Mouse (Mus musculus): ENCODE measurements around the gene Golm1. TPM values are rescaled to one million over a fixed set of nuclear protein-coding genes. Genes with fewer than 3 reads are reported as not detected.
A peak's percentile ranks its signal among the peaks of the same experiment; 100 is the strongest.

The Golm1 gene
- polyA plus RNA-seq, 2 experiments: 27.8 to 43.2 TPM

DNA sequence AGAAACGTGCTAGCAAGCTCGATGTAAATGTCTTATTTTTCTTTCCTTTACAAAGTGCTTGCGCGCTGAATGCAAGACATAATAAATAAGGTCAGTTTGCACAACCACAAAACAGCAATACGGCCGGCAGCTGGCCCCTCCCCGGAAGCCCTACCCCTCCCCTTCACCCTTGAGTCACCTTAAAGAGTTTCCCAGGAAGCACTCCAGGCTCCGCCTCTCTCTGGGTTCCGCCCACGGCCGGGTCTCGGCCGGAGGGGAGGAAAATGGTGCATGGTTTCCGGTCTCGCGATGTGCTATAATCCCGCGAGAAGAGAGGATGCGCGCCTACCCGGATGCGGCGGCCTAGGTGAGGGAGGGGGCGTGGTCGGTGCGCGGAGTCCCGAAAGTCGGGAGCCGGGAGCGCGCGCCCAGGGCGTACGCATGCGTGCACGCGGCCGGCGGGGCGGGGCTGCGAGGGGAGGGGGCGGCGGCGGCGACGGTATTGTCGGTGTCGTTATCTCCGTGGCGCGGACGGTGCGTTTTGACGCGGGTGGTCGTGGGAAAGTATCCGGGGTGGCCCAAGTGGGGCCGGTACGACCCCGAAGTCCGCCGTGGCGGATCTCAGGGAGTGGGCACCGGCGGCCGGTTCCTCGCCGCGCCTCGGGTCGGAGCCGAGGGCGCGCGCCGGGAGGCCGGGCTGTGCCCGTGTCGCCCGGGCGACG lies 90.5 kb downstream of the Golm1 start, which contains the start of the genes Agtpbp1 and Naa35:
Gene Agtpbp1 (minus strand): TSS at position 281 of the 701 bp plus-strand sequence.
Gene Naa35 (plus strand): TSS at position 313 of the 701 bp plus-strand sequence.
- Histone ChIP-seq H3K4me1 (ENCODE audit: control insufficient read depth, insufficient read depth, low read length) (peaks cover 19% of the 10 kb centered on the region; the same call in 1 of the 2 replicates), H3K9ac (ENCODE audit: low read depth, low read length, severe bottlenecking) (peak within 1 kb of the TSS; percentile 86), H3K9me3 (ENCODE audit: control insufficient read depth, low read length) (no peaks in the 10 kb centered on the region), H3K4me2 (replicated peaks; ENCODE audit: low read depth, low read length, severe bottlenecking) (peak within 1 kb of the TSS; percentile 88), H3K27me3 (ENCODE audit: control insufficient read depth, insufficient read depth, low read length) (no peaks in the 10 kb centered on the region), H3K27ac (replicated peaks; ENCODE audit: low read depth, low read length) (peak within 1 kb of the TSS; percentile 70), H3K4me3 (replicated peaks; ENCODE audit: low read length) (peak within 1 kb of the TSS; percentile 96), H3K36me3 (ENCODE audit: control insufficient read depth, insufficient read depth, low read length) (peaks cover 15% of the 10 kb centered on the region)
- ATAC-seq (ENCODE audit: low FRiP score, low read depth): peak; percentile 97
- TF ChIP-seq POLR2A (IDR thresholded peaks at IDR 0.05; ENCODE audit: borderline replicate concordance, extremely low read depth, insufficient read depth, insufficient read length): 0 out of 2 replicates have a peak, but pooled peaks have one; percentile 24
- WGBS: under 1% methylated on average over 65 of the region's 83 CpGs
- DNase-seq (ENCODE audit: low spot score): peak; percentile 96

Other genes starting within 250 kb of the Golm1 start
- gene Agtpbp1, start 90.6 kb downstream of the Golm1 start, polyA plus RNA-seq (2012; rRNA removed): 13.7 and 13.9 TPM in 2 replicates
- gene Agtpbp1, start 90.6 kb downstream of the Golm1 start, polyA plus RNA-seq (2014; fragmentation: Nextera tagmentation; extraction: Ambion mirVana): 16.5 and 16.8 TPM in 2 replicates
- 68.5 and 78.2 TPM in 2 replicates for gene Naa35, start 90.6 kb downstream of the Golm1 start, polyA plus RNA-seq (2012; rRNA removed)
- 88.8 and 91.6 TPM in 2 replicates for gene Naa35, start 90.6 kb downstream of the Golm1 start, polyA plus RNA-seq (2014; fragmentation: Nextera tagmentation; extraction: Ambion mirVana)
- 0.12 TPM in 1 of 2 replicates, not detected in the other for gene 4921517D22Rik, start 18.3 kb upstream of the Golm1 start, polyA plus RNA-seq (2012; rRNA removed)
- gene 4921517D22Rik, start 18.3 kb upstream of the Golm1 start, polyA plus RNA-seq (2014; fragmentation: Nextera tagmentation; extraction: Ambion mirVana): not detected in 2 replicates
- gene Spata31d1a, start 34.5 kb upstream of the Golm1 start, polyA plus RNA-seq (2012; rRNA removed): 0.01 TPM in 2 replicates
- gene Spata31d1a, start 34.5 kb upstream of the Golm1 start, polyA plus RNA-seq (2014; fragmentation: Nextera tagmentation; extraction: Ambion mirVana): 0.06 TPM in 1 of 2 replicates, not detected in the other
- 0.04 TPM in 2 replicates for gene Spata31d1b, start 36.5 kb upstream of the Golm1 start, polyA plus RNA-seq (2012; rRNA removed)
- 0.08 TPM in 1 of 2 replicates, not detected in the other for gene Spata31d1b, start 36.5 kb upstream of the Golm1 start, polyA plus RNA-seq (2014; fragmentation: Nextera tagmentation; extraction: Ambion mirVana)
- 0.03 TPM in 2 replicates for gene Spata31d1d, start 55.9 kb upstream of the Golm1 start, polyA plus RNA-seq (2012; rRNA removed)
- not detected in 2 replicates for gene Spata31d1d, start 55.9 kb upstream of the Golm1 start, polyA plus RNA-seq (2014; fragmentation: Nextera tagmentation; extraction: Ambion mirVana)
- 0.05 TPM in 1 of 2 replicates, not detected in the other for gene 1700014D04Rik, start 70.9 kb upstream of the Golm1 start, polyA plus RNA-seq (2012; rRNA removed)
- gene 1700014D04Rik, start 70.9 kb upstream of the Golm1 start, polyA plus RNA-seq (2014; fragmentation: Nextera tagmentation; extraction: Ambion mirVana): not detected in 2 replicates
- gene Isca1, start 94.0 kb upstream of the Golm1 start, polyA plus RNA-seq (2012; rRNA removed): 94.7 and 108 TPM in 2 replicates
- gene Isca1, start 94.0 kb upstream of the Golm1 start, polyA plus RNA-seq (2014; fragmentation: Nextera tagmentation; extraction: Ambion mirVana): 126 and 132 TPM in 2 replicates
- not detected in 2 replicates for gene Gm49354, start 106.4 kb upstream of the Golm1 start, polyA plus RNA-seq (2012; rRNA removed)
- not detected in 2 replicates for gene Gm49354, start 106.4 kb upstream of the Golm1 start, polyA plus RNA-seq (2014; fragmentation: Nextera tagmentation; extraction: Ambion mirVana)
- gene Tut7, start 147.3 kb upstream of the Golm1 start, polyA plus RNA-seq (2012; rRNA removed): 32.5 and 39.9 TPM in 2 replicates
- gene Tut7, start 147.3 kb upstream of the Golm1 start, polyA plus RNA-seq (2014; fragmentation: Nextera tagmentation; extraction: Ambion mirVana): 45.9 and 51.1 TPM in 2 replicates

Measured in limb, embryonic 14.5 days (tissue).